In genomic region chr11:102993420-102994029, GRCm38 (mm10) we compare ENCODE assay signal across 13 mouse cellular contexts. TPM values are rescaled to one million over a fixed set of nuclear protein-coding genes. Genes with fewer than 3 reads are reported as not detected.
DNase-seq lines count a peak whose midpoint lies in the region; ATAC-seq and TF ChIP-seq lines count a peak whose summit lies in the region.
"Had no signal": no experiment of that assay in that cellular context is flagged by ENCODE, and none has a peak within 500 bp of the region (broad histone marks: within the 10 kb centered on the region; RNA-seq: fewer than 3 reads in every experiment).

No protein-coding gene starts in this region.

- TF ChIP-seq CTCF in forebrain, postnatal 0 days (IDR thresholded peaks at IDR 0.05; ENCODE audit: low read depth): no peak

- H3K9ac ChIP-seq in intestine, embryonic 15.5 days: no peak overlapping the region
- H3K9ac ChIP-seq in intestine, embryonic 16.5 days (ENCODE audit: low read depth, low read length): no peak overlapping the region
- no peak overlapping the region for H3K9ac ChIP-seq in forebrain, postnatal 0 days
- no peak overlapping the region for H3K9ac ChIP-seq in limb, embryonic 11.5 days (ENCODE audit: low read length)
- H3K9ac ChIP-seq in neural tube, embryonic 15.5 days (replicated peaks): no peak overlapping the region
- H3K9ac ChIP-seq: embryonic facial prominence, embryonic 15.5 days; stomach, embryonic 15.5 days had no signal

- 62% methylated on average over 17 of the region's 17 CpGs for WGBS in intestine, embryonic 15.5 days
- WGBS in intestine, embryonic 16.5 days: 58% methylated on average over 17 of the region's 17 CpGs
- WGBS in forebrain, postnatal 0 days: 16% methylated on average over 17 of the region's 17 CpGs
- WGBS in limb, embryonic 11.5 days: 55% methylated on average over 17 of the region's 17 CpGs
- 33% methylated on average over 17 of the region's 17 CpGs for WGBS in neural tube, embryonic 15.5 days

- peaks cover 25% of the 10 kb centered on the region for H3K36me3 ChIP-seq in intestine, embryonic 15.5 days
- peaks cover 3% of the 10 kb centered on the region; the same call in 1 of the 2 replicates for H3K36me3 ChIP-seq in intestine, embryonic 16.5 days (ENCODE audit: control insufficient read depth, insufficient read depth, low read length)
- H3K36me3 ChIP-seq in forebrain, postnatal 0 days (ENCODE audit: insufficient read depth): peaks cover 46% of the 10 kb centered on the region
- peaks cover 25% of the 10 kb centered on the region for H3K36me3 ChIP-seq in limb, embryonic 11.5 days (ENCODE audit: control insufficient read depth, insufficient read depth, low read length)
- peaks cover 44% of the 10 kb centered on the region for H3K36me3 ChIP-seq in neural tube, embryonic 15.5 days

- H3K9me3 ChIP-seq in intestine, embryonic 15.5 days: no peaks in the 10 kb centered on the region
- no peaks in the 10 kb centered on the region for H3K9me3 ChIP-seq in intestine, embryonic 16.5 days (ENCODE audit: control insufficient read depth, low read length)
- no peaks in the 10 kb centered on the region for H3K9me3 ChIP-seq in forebrain, postnatal 0 days (ENCODE audit: low read length)
- H3K9me3 ChIP-seq in limb, embryonic 11.5 days (ENCODE audit: control insufficient read depth, low read length): no peaks in the 10 kb centered on the region
- no peaks in the 10 kb centered on the region for H3K9me3 ChIP-seq in neural tube, embryonic 15.5 days (replicated peaks)
- H3K9me3 ChIP-seq: embryonic facial prominence, embryonic 15.5 days; neural tube, embryonic 13.5 days; stomach, embryonic 15.5 days had no signal

- peaks cover 24% of the 10 kb centered on the region for H3K27me3 ChIP-seq in intestine, embryonic 15.5 days (replicated peaks)
- peaks cover 19% of the 10 kb centered on the region for H3K27me3 ChIP-seq in intestine, embryonic 16.5 days (replicated peaks; ENCODE audit: control insufficient read depth, insufficient read depth, low read length)
- H3K27me3 ChIP-seq in forebrain, postnatal 0 days (ENCODE audit: insufficient read depth, low read length): peaks cover 8% of the 10 kb centered on the region
- peaks cover 29% of the 10 kb centered on the region for H3K27me3 ChIP-seq in limb, embryonic 11.5 days (ENCODE audit: control insufficient read depth, insufficient read depth, low read length)
- peaks cover 25% of the 10 kb centered on the region for H3K27me3 ChIP-seq in neural tube, embryonic 15.5 days (replicated peaks)

- peak; percentile 17; the same call in 1 of the 2 replicates for ATAC-seq in intestine, embryonic 15.5 days
- ATAC-seq in intestine, embryonic 16.5 days: no peak
- ATAC-seq in forebrain, postnatal 0 days: peak; percentile 12; the same call in 1 of the 2 replicates
- no peak; the same call in 1 of the 2 replicates for ATAC-seq in limb, embryonic 11.5 days (ENCODE audit: insufficient number of reproducible peaks, low FRiP score, low TSS enrichment, low read depth)
- ATAC-seq in neural tube, embryonic 15.5 days (ENCODE audit: low FRiP score): peak; percentile 23; the same call in 1 of the 2 replicates

- no peak overlapping the region for H3K27ac ChIP-seq in intestine, embryonic 15.5 days
- no peak overlapping the region for H3K27ac ChIP-seq in intestine, embryonic 16.5 days (ENCODE audit: low read length)
- H3K27ac ChIP-seq in forebrain, postnatal 0 days (ENCODE audit: low read depth, low read length): no peak overlapping the region
- no peak overlapping the region for H3K27ac ChIP-seq in limb, embryonic 11.5 days (replicated peaks; ENCODE audit: low read depth, low read length)
- no peak overlapping the region for H3K27ac ChIP-seq in neural tube, embryonic 15.5 days (replicated peaks)
- H3K27ac ChIP-seq: embryonic facial prominence, embryonic 15.5 days; neural tube, embryonic 13.5 days; stomach, embryonic 15.5 days had no signal

- H3K4me3 ChIP-seq in intestine, embryonic 15.5 days (replicated peaks): no peak overlapping the region
- no peak overlapping the region for H3K4me3 ChIP-seq in intestine, embryonic 16.5 days (ENCODE audit: low read length)
- no peak overlapping the region for H3K4me3 ChIP-seq in forebrain, postnatal 0 days (ENCODE audit: low read depth, low read length)
- H3K4me3 ChIP-seq in limb, embryonic 11.5 days (ENCODE audit: low read depth, low read length): no peak overlapping the region
- H3K4me3 ChIP-seq in neural tube, embryonic 15.5 days (replicated peaks): no peak overlapping the region
- H3K4me3 ChIP-seq: embryonic facial prominence, embryonic 15.5 days; neural tube, embryonic 13.5 days; stomach, embryonic 15.5 days had no signal

- DNase-seq in forebrain, postnatal 0 days: no peak
- peak; percentile 32 for DNase-seq in limb, embryonic 11.5 days (ENCODE audit: low spot score)
- no peak for DNase-seq in lung, postnatal 25 days (ENCODE audit: low spot score)
- no peak for DNase-seq in left cerebral cortex, postnatal 10 days (ENCODE audit: extremely low spot score in 1 of 2, low spot score in 2 of 2)
- no peak for DNase-seq in lung, adult 18-20 months

- peaks cover 21% of the 10 kb centered on the region for H3K4me1 ChIP-seq in intestine, embryonic 15.5 days (replicated peaks)
- peaks cover 21% of the 10 kb centered on the region for H3K4me1 ChIP-seq in intestine, embryonic 16.5 days (ENCODE audit: control insufficient read depth, insufficient read depth, low read length)
- 0 out of 2 replicates have a peak, but pooled peaks cover 13% of the 10 kb centered on the region for H3K4me1 ChIP-seq in forebrain, postnatal 0 days (ENCODE audit: insufficient read depth)
- H3K4me1 ChIP-seq in limb, embryonic 11.5 days (ENCODE audit: control insufficient read depth, insufficient read depth, low read length): peaks cover 13% of the 10 kb centered on the region
- H3K4me1 ChIP-seq in neural tube, embryonic 15.5 days: peaks cover 27% of the 10 kb centered on the region

- intact Hi-C loops in left cerebral cortex, postnatal 10 days (cut with DNase I): loop anchor here (2.0 to 5.0 kb wide), 2 partner anchors 46 to 93 kb away; partner anchors contain the start of genes C1ql1 and Gfap

- no peak overlapping the region for H3K4me2 ChIP-seq in intestine, embryonic 15.5 days (replicated peaks)
- no peak overlapping the region for H3K4me2 ChIP-seq in intestine, embryonic 16.5 days (ENCODE audit: low read depth, low read length)
- H3K4me2 ChIP-seq in forebrain, postnatal 0 days (ENCODE audit: low read depth): no peak overlapping the region
- H3K4me2 ChIP-seq in limb, embryonic 11.5 days (ENCODE audit: low read depth, severe bottlenecking): no peak overlapping the region
- H3K4me2 ChIP-seq in neural tube, embryonic 15.5 days: no peak overlapping the region
- H3K4me2 ChIP-seq: embryonic facial prominence, embryonic 15.5 days; neural tube, embryonic 13.5 days; stomach, embryonic 15.5 days had no signal

RNA-seq across cellular contexts. Expression of gene Nmt1, which starts 34.5 kb away (rescaled TPM):
- 60.0 and 66.6 TPM in 2 replicates for polyA plus RNA-seq in intestine, embryonic 15.5 days (2015; fragmentation: Nextera tagmentation; extraction: Ambion mirVana)
- 55.9 and 59.6 TPM in 2 replicates for polyA plus RNA-seq in intestine, embryonic 16.5 days (2015; fragmentation: Nextera tagmentation; extraction: Ambion mirVana)
- 63.2 and 64.1 TPM in 2 replicates for total RNA-seq in forebrain, postnatal 0 days (2014; rRNA removed)
- polyA plus RNA-seq in forebrain, postnatal 0 days (2015; fragmentation: Nextera tagmentation; extraction: Ambion mirVana): 35.0 and 36.7 TPM in 2 replicates
- polyA plus RNA-seq in limb, embryonic 11.5 days (2014; fragmentation: Nextera tagmentation; extraction: Ambion mirVana): 69.1 and 69.8 TPM in 2 replicates
- polyA plus RNA-seq in neural tube, embryonic 15.5 days (2015; fragmentation: Nextera tagmentation; extraction: Ambion mirVana): 33.8 and 39.3 TPM in 2 replicates
- 10 to 100 TPM; 82.8 to 83.1 TPM for total RNA-seq in left cerebral cortex, postnatal 10 days (2021)

RNA-seq across cellular contexts. Expression of gene Dcakd, which starts 34.6 kb away (rescaled TPM):
- 101 and 105 TPM in 2 replicates for polyA plus RNA-seq in intestine, embryonic 15.5 days (2015; fragmentation: Nextera tagmentation; extraction: Ambion mirVana)
- 91.5 and 92.7 TPM in 2 replicates for polyA plus RNA-seq in intestine, embryonic 16.5 days (2015; fragmentation: Nextera tagmentation; extraction: Ambion mirVana)
- 136 and 148 TPM in 2 replicates for total RNA-seq in forebrain, postnatal 0 days (2014; rRNA removed)
- 173 and 191 TPM in 2 replicates for polyA plus RNA-seq in forebrain, postnatal 0 days (2015; fragmentation: Nextera tagmentation; extraction: Ambion mirVana)
- polyA plus RNA-seq in limb, embryonic 11.5 days (2014; fragmentation: Nextera tagmentation; extraction: Ambion mirVana): 335 and 349 TPM in 2 replicates
- polyA plus RNA-seq in neural tube, embryonic 15.5 days (2015; fragmentation: Nextera tagmentation; extraction: Ambion mirVana): 149 and 153 TPM in 2 replicates
- 10 to 100 TPM; 97.2 to 97.4 TPM for total RNA-seq in left cerebral cortex, postnatal 10 days (2021)

RNA-seq across cellular contexts. Expression of gene C1ql1, which starts 47.0 kb away (rescaled TPM):
- polyA plus RNA-seq in intestine, embryonic 15.5 days (2015; fragmentation: Nextera tagmentation; extraction: Ambion mirVana): 4.2 and 4.4 TPM in 2 replicates
- polyA plus RNA-seq in intestine, embryonic 16.5 days (2015; fragmentation: Nextera tagmentation; extraction: Ambion mirVana): 0.53 and 2.3 TPM in 2 replicates
- total RNA-seq in forebrain, postnatal 0 days (2014; rRNA removed): 10.3 and 11.8 TPM in 2 replicates
- polyA plus RNA-seq in forebrain, postnatal 0 days (2015; fragmentation: Nextera tagmentation; extraction: Ambion mirVana): 3.9 and 5.4 TPM in 2 replicates
- polyA plus RNA-seq in limb, embryonic 11.5 days (2014; fragmentation: Nextera tagmentation; extraction: Ambion mirVana): 0.85 and 0.88 TPM in 2 replicates
- polyA plus RNA-seq in neural tube, embryonic 15.5 days (2015; fragmentation: Nextera tagmentation; extraction: Ambion mirVana): 4.4 TPM in 2 replicates
- 10 to 100 TPM; 19.7 to 23.9 TPM for total RNA-seq in left cerebral cortex, postnatal 10 days (2021)
- total RNA-seq: granulocyte monocyte progenitor cell, adult 5-6 weeks; megakaryocyte, adult 5-6 weeks had no signal

Comparison
In these comparisons a context has a peak if more than half of its experiments do, and no peak if none do; other contexts are left out.
1. ATAC-seq: peak in intestine, embryonic 15.5 days (single experiment), forebrain, postnatal 0 days (single experiment) and neural tube, embryonic 15.5 days (single experiment); none in intestine, embryonic 16.5 days (single experiment) and limb, embryonic 11.5 days (single experiment).